Mouse (Mus musculus): ENCODE measurements around the gene Numb. TPM values are rescaled to one million over a fixed set of nuclear protein-coding genes. Genes with fewer than 3 reads are reported as not detected.

Numb gene
- polyA plus RNA-seq, 1 experiment = 15.1 TPM

DNA sequence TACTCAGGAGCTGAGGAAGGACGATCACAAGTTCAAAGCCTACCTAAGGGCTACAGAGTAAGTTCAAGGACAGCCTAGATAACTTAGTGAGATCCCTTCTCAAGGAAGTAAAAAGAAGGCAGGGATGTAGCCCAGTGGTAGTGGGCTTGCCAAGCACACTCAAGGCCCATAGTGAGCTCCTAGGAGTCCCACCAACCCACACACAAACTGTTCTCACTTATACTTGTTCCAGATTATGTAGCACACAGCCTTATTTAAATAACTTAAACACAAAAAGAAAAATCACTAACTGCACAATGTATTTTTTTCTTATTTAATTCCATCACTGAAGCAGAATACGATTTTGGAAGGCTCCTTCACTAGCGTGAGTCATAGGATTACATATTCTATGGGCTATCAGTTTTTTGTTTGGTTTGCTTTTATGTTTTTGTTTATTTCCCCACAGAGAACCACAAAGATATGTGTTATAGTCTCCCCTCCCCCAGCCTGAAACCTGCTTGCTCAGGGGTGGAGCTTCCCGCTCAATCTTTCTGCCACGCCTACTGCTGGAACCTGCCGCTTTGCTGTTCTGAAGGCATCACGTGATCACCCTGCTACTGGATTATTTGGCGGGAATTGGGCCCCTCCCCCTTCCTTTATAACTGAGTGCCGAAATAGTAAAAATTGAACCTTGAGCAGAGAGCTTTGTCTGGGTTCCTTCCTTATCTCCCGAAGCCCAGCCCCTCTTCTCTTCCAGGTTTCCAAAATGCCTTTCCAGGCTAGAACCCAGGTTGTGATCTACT is 80.1 kb downstream of the Numb start:
- no peak for TF ChIP-seq POLR2A (IDR thresholded peaks at IDR 0.05; ENCODE audit: borderline replicate concordance, control insufficient read depth, low read depth, low read length)
- TF ChIP-seq CTCF (IDR thresholded peaks at IDR 0.05; ENCODE audit: control insufficient read depth, insufficient read depth, low read length) = no peak
- no peak overlapping the region for H3K27ac ChIP-seq (ENCODE audit: control insufficient read depth, insufficient read depth, low read depth, low read length, poor library complexity)
- WGBS = 88% methylated on average over 10 of the region's 10 CpGs
- no peak overlapping the region for H3K4me3 ChIP-seq (replicated peaks; ENCODE audit: control insufficient read depth, low read depth, low read length)
- H3K4me1 ChIP-seq (ENCODE audit: control insufficient read depth, insufficient read depth, low read length) = no peaks in the 10 kb centered on the region; the same call in 1 of the 2 replicates

DNA sequence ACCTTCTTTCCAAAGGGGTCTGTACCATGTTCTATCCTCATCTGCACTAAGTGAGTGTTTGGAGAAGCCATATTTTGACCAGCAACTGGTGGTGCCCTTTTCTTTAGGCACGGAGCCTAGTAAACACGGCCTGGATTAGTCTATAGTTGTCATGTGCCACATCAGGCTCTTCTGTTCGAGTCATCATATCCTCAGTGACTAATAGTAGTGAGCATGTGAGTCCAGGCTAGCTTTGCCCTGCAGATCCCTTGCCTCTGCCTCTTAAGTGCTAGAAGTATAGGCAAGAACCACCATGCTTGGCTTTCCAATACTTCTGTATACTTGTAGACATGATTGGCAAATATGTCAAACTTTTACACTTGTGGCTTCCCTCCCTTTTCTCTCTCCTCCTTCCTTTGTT is 87.8 kb downstream of the Numb start:
- Histone ChIP-seq H3K27ac (ENCODE audit: control insufficient read depth, insufficient read depth, low read depth, low read length, poor library complexity) (no peak overlapping the region), H3K4me3 (replicated peaks; ENCODE audit: control insufficient read depth, low read depth, low read length) (no peak overlapping the region), H3K4me1 (ENCODE audit: control insufficient read depth, insufficient read depth, low read length) (no peaks in the 10 kb centered on the region)
- WGBS = 88% methylated on average over 3 of the region's 3 CpGs
- no peak for TF ChIP-seq POLR2A (IDR thresholded peaks at IDR 0.05; ENCODE audit: borderline replicate concordance, control insufficient read depth, low read depth, low read length)
- no peak for TF ChIP-seq CTCF (IDR thresholded peaks at IDR 0.05; ENCODE audit: control insufficient read depth, insufficient read depth, low read length)

DNA sequence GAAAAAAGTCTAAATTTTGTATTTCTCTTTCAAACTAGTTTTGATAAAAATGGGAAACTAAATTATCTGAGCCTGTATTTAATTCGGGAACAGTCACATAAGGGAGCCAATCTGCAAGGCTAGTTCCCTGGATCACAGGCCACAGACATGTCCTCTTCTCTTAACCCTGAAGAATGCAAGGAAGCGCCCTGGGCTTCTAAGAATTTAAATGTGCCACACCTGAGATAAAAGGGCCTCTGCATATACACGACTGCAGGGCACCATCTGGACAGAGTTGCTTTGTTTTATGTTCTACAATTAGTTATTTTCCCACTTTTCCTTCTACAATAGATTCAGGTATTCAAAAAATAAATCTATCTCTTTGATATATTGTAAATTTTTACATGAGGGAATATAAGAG is 91.3 kb downstream of the Numb start:
- no peaks in the 10 kb centered on the region for H3K4me1 ChIP-seq (ENCODE audit: control insufficient read depth, insufficient read depth, low read length)
- H3K27ac ChIP-seq (ENCODE audit: control insufficient read depth, insufficient read depth, low read depth, low read length, poor library complexity) = no peak overlapping the region
- TF ChIP-seq CTCF (IDR thresholded peaks at IDR 0.05; ENCODE audit: control insufficient read depth, insufficient read depth, low read length) = no peak
- TF ChIP-seq POLR2A (IDR thresholded peaks at IDR 0.05; ENCODE audit: borderline replicate concordance, control insufficient read depth, low read depth, low read length) = no peak
- H3K4me3 ChIP-seq (replicated peaks; ENCODE audit: control insufficient read depth, low read depth, low read length) = no peak overlapping the region
- whole genome bisulfite sequencing = 74% methylated on average over 3 of the region's 3 CpGs

DNA sequence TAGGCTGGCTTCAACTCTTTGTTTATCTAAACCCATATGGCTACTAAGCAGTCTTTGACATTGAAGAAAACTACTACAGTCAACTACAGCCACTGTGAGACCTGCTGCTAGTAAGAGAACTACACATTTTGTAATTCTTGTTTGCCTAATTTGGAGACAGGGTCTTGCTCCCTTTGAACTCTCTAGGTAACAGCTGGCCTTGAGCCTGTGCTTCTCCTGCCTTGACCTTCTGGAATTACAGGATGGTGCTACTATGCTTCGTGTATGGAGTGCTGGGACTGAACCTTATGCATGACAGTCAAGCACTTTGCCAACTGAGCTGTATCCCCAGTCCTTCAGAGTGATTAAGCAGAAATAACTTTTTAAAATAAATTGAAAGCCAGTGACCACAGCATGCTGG is 105.1 kb downstream of the Numb start:
- no peak overlapping the region for H3K27ac ChIP-seq (ENCODE audit: control insufficient read depth, insufficient read depth, low read depth, low read length, poor library complexity)
- no peaks in the 10 kb centered on the region for H3K4me1 ChIP-seq (ENCODE audit: control insufficient read depth, insufficient read depth, low read length)
- WGBS = 72% methylated on average over 1 of the region's 1 CpGs
- H3K4me3 ChIP-seq (replicated peaks; ENCODE audit: control insufficient read depth, low read depth, low read length) = no peak overlapping the region
- TF ChIP-seq CTCF (IDR thresholded peaks at IDR 0.05; ENCODE audit: control insufficient read depth, insufficient read depth, low read length) (no peak), POLR2A (IDR thresholded peaks at IDR 0.05; ENCODE audit: borderline replicate concordance, control insufficient read depth, low read depth, low read length) (no peak)

- TF ChIP-seq CTCF (IDR thresholded peaks at IDR 0.05; ENCODE audit: control insufficient read depth, insufficient read depth, low read length) (no peak), POLR2A (IDR thresholded peaks at IDR 0.05; ENCODE audit: borderline replicate concordance, control insufficient read depth, low read depth, low read length) (no peak)
- 63% methylated on average over 3 of the region's 3 CpGs for WGBS
- Histone ChIP-seq H3K27ac (ENCODE audit: control insufficient read depth, insufficient read depth, low read depth, low read length, poor library complexity) (no peak overlapping the region), H3K4me1 (ENCODE audit: control insufficient read depth, insufficient read depth, low read length) (no peaks in the 10 kb centered on the region), H3K4me3 (replicated peaks; ENCODE audit: control insufficient read depth, low read depth, low read length) (no peak overlapping the region)
Measured at GRCm38 (mm10) chr12:83811901-83812300, 109.8 kb downstream of the Numb start.

- no peak for TF ChIP-seq POLR2A (IDR thresholded peaks at IDR 0.05; ENCODE audit: borderline replicate concordance, control insufficient read depth, low read depth, low read length)
- TF ChIP-seq CTCF (IDR thresholded peaks at IDR 0.05; ENCODE audit: control insufficient read depth, insufficient read depth, low read length) = no peak
- 77% methylated on average over 7 of the region's 7 CpGs for WGBS
- H3K4me1 ChIP-seq (ENCODE audit: control insufficient read depth, insufficient read depth, low read length) = no peaks in the 10 kb centered on the region
- H3K27ac ChIP-seq (ENCODE audit: control insufficient read depth, insufficient read depth, low read depth, low read length, poor library complexity) = no peak overlapping the region
- no peak overlapping the region for H3K4me3 ChIP-seq (replicated peaks; ENCODE audit: control insufficient read depth, low read depth, low read length)
Measured at GRCm38 (mm10) chr12:83803641-83804040, 118.1 kb downstream of the Numb start.

GRCm38 (mm10) chr12:83800943-83801342 is 120.8 kb downstream of the Numb start:
- 88% methylated on average over 9 of the region's 9 CpGs for WGBS

GRCm38 (mm10) chr12:83798313-83798712 is 123.4 kb downstream of the Numb start:
- no peak overlapping the region for H3K27ac ChIP-seq (ENCODE audit: control insufficient read depth, insufficient read depth, low read depth, low read length, poor library complexity)
- H3K4me1 ChIP-seq (ENCODE audit: control insufficient read depth, insufficient read depth, low read length) = peaks cover 3% of the 10 kb centered on the region; the same call in 1 of the 2 replicates
- 86% methylated on average over 5 of the region's 5 CpGs for WGBS
- TF ChIP-seq POLR2A (IDR thresholded peaks at IDR 0.05; ENCODE audit: borderline replicate concordance, control insufficient read depth, low read depth, low read length) (no peak), CTCF (IDR thresholded peaks at IDR 0.05; ENCODE audit: control insufficient read depth, insufficient read depth, low read length) (no peak)
- no peak overlapping the region for H3K4me3 ChIP-seq (replicated peaks; ENCODE audit: control insufficient read depth, low read depth, low read length)

More at GRCm38 (mm10) chr12:83800943-83801342, 120.8 kb downstream of the Numb start:
- no peak overlapping the region for H3K4me3 ChIP-seq (replicated peaks; ENCODE audit: control insufficient read depth, low read depth, low read length)
- H3K4me1 ChIP-seq (ENCODE audit: control insufficient read depth, insufficient read depth, low read length) = peaks cover 3% of the 10 kb centered on the region; the same call in 1 of the 2 replicates
- TF ChIP-seq CTCF (IDR thresholded peaks at IDR 0.05; ENCODE audit: control insufficient read depth, insufficient read depth, low read length) (no peak), POLR2A (IDR thresholded peaks at IDR 0.05; ENCODE audit: borderline replicate concordance, control insufficient read depth, low read depth, low read length) (no peak)
- no peak overlapping the region for H3K27ac ChIP-seq (ENCODE audit: control insufficient read depth, insufficient read depth, low read depth, low read length, poor library complexity)

Measured in bone marrow, adult 2 months (tissue).